Mouse (Mus musculus) neutrophil, adult 5-6 weeks (primary cell): ENCODE results near the gene Rln1. TPM values are rescaled to one million over a fixed set of nuclear protein-coding genes. Genes with fewer than 3 reads are reported as not detected.

ENCODE experiments used
- ATAC-seq: fragments of 151-379, 151-347 bp; 2 replicates; pipeline ENCODE4 v1.8.0; 2017; ENCODE audit warnings: mild to moderate bottlenecking, moderate TSS enrichment; ENCODE audit not compliant: insufficient number of reproducible peaks, poor library complexity, low FRiP score, severe bottlenecking; ENCODE audit errors: extremely low read depth
- total RNA-seq: library from RNA; stranded (forward); fragments of 200-1000 nt; gene quantifications from 2 replicates; pipeline ENCODE4 v1.2.3, GENCODE M21; 2017

Gene Rln1
- total RNA-seq, 1 experiment from 2014 or later = not detected

GRCm38 (mm10) chr19:29311791-29312190, 22.7 kb downstream of the Rln1 start:
- no peak for ATAC-seq

DNA sequence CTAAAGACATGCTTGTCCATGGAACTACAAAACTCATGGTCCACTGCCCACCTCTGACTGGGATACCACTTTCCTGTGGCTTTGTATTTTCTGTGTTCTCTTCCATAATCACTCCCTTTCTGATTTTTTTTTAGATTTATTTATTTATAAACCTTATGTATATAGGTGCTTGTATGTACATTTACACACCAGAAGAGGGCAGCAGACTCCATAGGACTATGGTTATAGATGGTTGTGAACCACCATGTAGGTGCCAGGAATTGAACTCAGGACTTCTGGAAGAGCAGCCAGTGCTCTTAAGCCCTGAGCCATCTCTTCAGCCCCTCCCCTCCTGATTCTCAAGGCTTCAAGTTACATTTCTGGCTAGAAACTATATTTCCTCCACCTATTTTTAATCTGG, 25.6 kb downstream of the Rln1 start:
- no peak for ATAC-seq

DNA sequence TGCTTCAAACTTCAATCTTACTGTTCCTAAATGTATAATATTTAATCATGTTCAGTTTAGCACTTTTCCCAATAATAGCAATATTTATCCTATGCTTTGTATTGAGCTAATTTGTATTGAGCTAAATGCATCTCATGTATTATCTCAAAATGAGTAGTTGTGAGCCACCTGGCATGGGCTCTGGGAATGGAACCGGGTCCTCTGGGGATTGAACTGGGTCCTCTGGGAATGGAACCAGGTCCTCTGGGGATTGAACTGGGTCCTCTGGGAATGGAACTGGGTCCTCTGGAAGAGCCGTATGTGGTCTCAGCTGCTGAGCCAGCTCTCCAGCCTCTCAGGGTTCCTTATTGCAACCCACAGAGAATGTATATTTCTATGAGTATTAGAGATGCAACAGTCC, 32.4 kb downstream of the Rln1 start:
- no peak for ATAC-seq

DNA sequence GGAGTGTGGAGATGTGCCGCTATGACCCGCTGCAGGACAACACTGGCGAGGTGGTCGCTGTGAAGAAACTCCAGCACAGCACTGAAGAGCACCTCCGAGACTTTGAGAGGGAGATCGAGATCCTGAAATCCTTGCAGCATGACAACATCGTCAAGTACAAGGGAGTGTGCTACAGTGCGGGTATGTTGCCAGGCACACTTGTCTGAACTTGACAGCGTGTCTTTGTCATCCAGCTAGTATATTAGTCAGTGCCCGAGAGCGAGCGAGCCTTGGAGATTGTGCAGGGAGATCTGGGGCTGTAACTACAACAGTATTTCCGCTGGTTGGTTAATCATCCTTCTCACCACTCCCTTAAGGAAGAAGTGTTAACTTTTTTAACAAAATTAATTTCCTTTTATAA, 33.6 kb downstream of the Rln1 start:
- ATAC-seq = no peak

DNA sequence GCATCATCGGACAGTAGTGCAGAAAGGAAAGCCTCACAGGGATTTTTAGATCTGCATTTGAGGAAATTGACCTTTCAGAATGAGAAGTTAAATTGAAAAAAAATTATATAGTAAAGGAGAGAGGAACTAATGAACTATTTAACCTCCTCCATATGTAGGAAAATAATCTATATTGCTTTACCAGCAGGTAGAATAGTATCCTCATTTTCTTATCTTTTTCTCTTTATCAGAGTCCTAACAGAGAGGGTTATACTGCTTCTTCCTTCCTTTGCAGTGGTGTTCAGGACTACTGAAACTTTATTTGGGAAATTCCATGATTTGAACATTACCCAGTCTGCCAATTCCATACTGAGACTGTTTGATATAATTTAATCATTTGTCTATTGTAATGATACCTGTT, 37.1 kb downstream of the Rln1 start:
- no peak for ATAC-seq

DNA sequence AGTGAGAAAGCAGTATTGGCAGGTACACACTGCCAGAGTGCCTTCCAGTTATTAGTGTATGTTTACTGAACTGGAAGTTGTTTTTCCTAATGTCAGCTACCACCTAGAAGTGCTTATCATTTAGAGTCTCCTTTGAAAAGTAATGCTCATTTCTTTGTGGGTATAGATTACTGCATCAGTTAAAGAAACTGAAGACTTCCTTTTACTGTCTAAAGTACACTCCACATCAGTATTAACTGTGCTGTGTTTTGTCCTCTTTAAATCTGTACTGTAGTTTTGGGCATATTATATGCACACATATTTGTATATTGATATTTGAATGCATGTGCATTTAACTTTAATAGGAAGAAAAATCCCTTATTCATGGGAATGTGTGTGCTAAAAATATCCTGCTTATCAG, 38.3 kb downstream of the Rln1 start:
- no peak for ATAC-seq

GRCm38 (mm10) chr19:29294756-29295155, 39.7 kb downstream of the Rln1 start:
- no peak for ATAC-seq

DNA sequence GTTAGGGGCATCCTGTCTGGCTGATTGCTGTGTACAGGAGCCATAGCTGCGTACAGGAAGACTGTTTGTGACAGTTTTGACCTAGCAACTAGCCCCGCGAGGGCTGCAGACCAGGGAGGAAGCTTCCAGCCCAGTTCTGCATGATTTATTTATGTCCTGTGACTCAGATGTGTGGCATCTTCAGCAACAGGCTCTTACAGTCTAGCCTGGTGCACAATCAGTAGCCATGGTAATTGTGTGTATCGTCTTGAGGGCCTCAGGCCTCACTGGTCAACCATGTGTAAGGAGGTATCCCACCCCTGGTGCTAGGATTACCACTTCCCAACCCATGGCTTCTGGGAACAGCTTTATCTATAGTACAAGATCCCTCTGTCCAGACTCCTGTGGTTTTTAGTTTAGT, 41.9 kb downstream of the Rln1 start:
- no peak for ATAC-seq

- ATAC-seq = no peak
These were observed 42.9 kb downstream of the Rln1 start for GRCm38 (mm10) chr19:29291532-29291931.

DNA sequence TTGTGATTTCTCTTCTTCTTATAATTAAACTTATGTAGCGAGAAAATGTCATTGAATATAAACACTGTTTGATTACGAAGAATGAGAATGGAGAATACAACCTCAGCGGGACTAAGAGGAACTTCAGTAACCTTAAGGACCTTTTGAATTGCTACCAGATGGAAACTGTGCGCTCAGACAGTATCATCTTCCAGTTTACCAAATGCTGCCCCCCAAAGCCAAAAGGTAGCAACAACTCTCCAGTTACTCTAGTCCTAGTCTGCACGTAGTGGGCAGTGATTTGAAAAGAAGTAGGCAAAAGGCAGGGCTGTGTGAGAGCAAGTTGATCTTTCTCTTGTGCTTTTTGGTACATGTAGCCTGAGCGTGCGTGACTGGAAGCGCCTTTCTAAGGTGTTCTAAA, 46.6 kb downstream of the Rln1 start:
- ATAC-seq = no peak

DNA sequence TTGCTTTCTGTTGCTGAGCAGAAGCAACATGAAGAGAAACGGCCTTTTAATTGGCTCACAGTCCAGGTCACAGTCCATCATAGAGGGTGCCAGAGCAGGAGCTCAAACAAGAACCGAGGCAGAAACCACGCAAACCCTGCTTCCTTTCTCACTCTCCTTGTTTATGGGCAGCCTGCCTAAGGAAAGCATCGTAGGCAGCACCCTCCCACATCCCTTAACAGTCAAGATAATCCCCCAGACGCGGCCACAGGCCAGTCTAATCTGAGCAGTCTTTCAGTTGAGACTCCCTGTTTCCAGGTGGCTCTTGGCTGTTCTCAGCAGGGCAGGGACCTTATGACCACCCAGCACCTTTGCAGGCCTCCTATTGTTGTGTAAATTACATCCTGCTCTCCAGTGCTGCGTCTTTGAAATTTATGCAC, 49.0 kb downstream of the Rln1 start:
- ATAC-seq = no peak

Other genes with a start within 250 kb of the Rln1 start
- 14.1 and 15.2 TPM in 2 replicates for gene Rcl1, start 233.3 kb downstream of the Rln1 start, total RNA-seq
- gene Jak2, start 82.8 kb downstream of the Rln1 start, total RNA-seq = 116 and 131 TPM in 2 replicates
- gene Insl6, start 9.3 kb downstream of the Rln1 start, total RNA-seq = 6.2 and 7.5 TPM in 2 replicates
- 158 and 160 TPM in 2 replicates for gene Plgrkt, start 32.7 kb upstream of the Rln1 start, total RNA-seq
- 39.5 and 42.1 TPM in 2 replicates for gene Cd274, start 32.8 kb upstream of the Rln1 start, total RNA-seq
- 5.8 and 5.9 TPM in 2 replicates for gene Pdcd1lg2, start 76.2 kb upstream of the Rln1 start, total RNA-seq
- gene Ric1, start 187.6 kb upstream of the Rln1 start, total RNA-seq = 49.6 and 51.6 TPM in 2 replicates